Mouse (Mus musculus): ENCODE data around the gene Olfr372. TPM values are rescaled to one million over a fixed set of nuclear protein-coding genes. Genes with fewer than 3 reads are reported as not detected.
"Not testable (repeated sequence)": the region's sequence is repeated elsewhere in the genome, so short reads cannot be mapped to it uniquely, and the experiment has no call there.

The Olfr372 gene
- polyA plus RNA-seq, 1 experiment, result not detected

DNA sequence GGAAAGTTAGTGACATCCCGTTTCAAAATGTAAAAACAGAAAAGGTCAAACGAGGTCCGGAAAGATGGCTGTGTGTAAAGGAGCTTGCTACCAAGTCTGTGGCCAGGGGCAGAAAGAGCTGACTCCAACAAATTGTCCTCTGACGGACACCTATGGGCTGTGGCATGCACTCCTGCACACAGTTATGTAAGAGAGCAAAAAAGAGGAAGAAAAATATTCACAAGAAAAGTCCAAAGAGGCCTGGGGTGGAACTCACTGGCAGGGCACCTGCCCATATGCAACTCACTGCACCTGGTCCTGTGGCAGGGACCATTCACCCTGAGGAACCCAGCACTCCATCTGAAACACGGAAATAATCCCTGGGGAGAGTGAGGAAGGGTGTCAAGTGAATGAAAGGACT lies 43.7 kb downstream of the Olfr372 start:
- Histone ChIP-seq H3K4me3 (replicated peaks; ENCODE audit: control insufficient read depth, low read depth, low read length) (no peak overlapping the region), H3K27ac (ENCODE audit: control insufficient read depth, insufficient read depth, low read depth, low read length, poor library complexity) (no peak overlapping the region), H3K4me1 (ENCODE audit: control insufficient read depth, insufficient read depth, low read length) (0 out of 2 replicates have a peak, but pooled peaks cover 1% of the 10 kb centered on the region)
- TF ChIP-seq CTCF (IDR thresholded peaks at IDR 0.05; ENCODE audit: control insufficient read depth, insufficient read depth, low read length), result no peak
- no peak for TF ChIP-seq POLR2A (IDR thresholded peaks at IDR 0.05; ENCODE audit: borderline replicate concordance, control insufficient read depth, low read depth, low read length)
- 6% methylated on average over 5 of the region's 5 CpGs for WGBS

DNA sequence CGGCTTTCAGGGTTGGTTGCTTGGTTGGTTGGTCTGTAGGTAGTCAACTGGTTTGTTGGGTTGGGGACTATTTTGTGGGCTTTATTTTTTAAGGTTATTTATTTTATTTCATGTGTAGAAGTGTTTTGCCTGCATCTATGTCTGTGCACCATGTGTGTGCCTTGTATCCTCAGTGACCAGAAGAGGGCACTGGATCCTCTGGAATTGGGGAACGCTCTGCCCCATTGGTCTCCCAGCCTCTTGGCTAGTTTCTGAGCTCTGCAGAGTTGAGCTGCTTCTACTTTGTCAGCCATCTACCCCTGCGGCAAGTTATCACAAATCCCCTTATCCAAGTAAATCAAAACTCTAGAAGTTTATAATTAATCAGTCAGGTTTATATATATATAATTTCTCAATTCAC lies 46.6 kb downstream of the Olfr372 start:
- H3K4me1 ChIP-seq (ENCODE audit: control insufficient read depth, insufficient read depth, low read length); H3K4me3 ChIP-seq (replicated peaks; ENCODE audit: control insufficient read depth, low read depth, low read length); H3K27ac ChIP-seq (ENCODE audit: control insufficient read depth, insufficient read depth, low read depth, low read length, poor library complexity): not testable (repeated sequence)
- WGBS, result 82% methylated on average over 3 of the region's 3 CpGs
- peak; percentile 12; the same call in 1 of the 2 replicates for TF ChIP-seq CTCF (IDR thresholded peaks at IDR 0.05; ENCODE audit: control insufficient read depth, insufficient read depth, low read length)

- not testable (repeated sequence) for H3K4me3 ChIP-seq (replicated peaks; ENCODE audit: control insufficient read depth, low read depth, low read length); H3K27ac ChIP-seq (ENCODE audit: control insufficient read depth, insufficient read depth, low read depth, low read length, poor library complexity); H3K4me1 ChIP-seq (ENCODE audit: control insufficient read depth, insufficient read depth, low read length)
Observed at GRCm38 (mm10) chr8:72096721-72097120, 55.7 kb downstream of the Olfr372 start.

GRCm38 (mm10) chr8:72099377-72100103 lies 58.5 kb downstream of the Olfr372 start:
- not testable (repeated sequence) for H3K27ac ChIP-seq (ENCODE audit: control insufficient read depth, insufficient read depth, low read depth, low read length, poor library complexity)

GRCm38 (mm10) chr8:72105165-72105564 lies 64.1 kb downstream of the Olfr372 start:
- TF ChIP-seq CTCF (IDR thresholded peaks at IDR 0.05; ENCODE audit: control insufficient read depth, insufficient read depth, low read length) (peak; percentile 75), POLR2A (IDR thresholded peaks at IDR 0.05; ENCODE audit: borderline replicate concordance, control insufficient read depth, low read depth, low read length) (no peak)
- Histone ChIP-seq H3K4me3 (replicated peaks; ENCODE audit: control insufficient read depth, low read depth, low read length) (no peak overlapping the region), H3K4me1 (ENCODE audit: control insufficient read depth, insufficient read depth, low read length) (no peaks in the 10 kb centered on the region), H3K27ac (ENCODE audit: control insufficient read depth, insufficient read depth, low read depth, low read length, poor library complexity) (no peak overlapping the region)
- WGBS, result 27% methylated on average over 4 of the region's 4 CpGs

More at GRCm38 (mm10) chr8:72099377-72100103, 58.5 kb downstream of the Olfr372 start:
- H3K4me1 ChIP-seq (ENCODE audit: control insufficient read depth, insufficient read depth, low read length); H3K4me3 ChIP-seq (replicated peaks; ENCODE audit: control insufficient read depth, low read depth, low read length): not testable (repeated sequence)
- 71% methylated on average over 6 of the region's 7 CpGs for WGBS

GRCm38 (mm10) chr8:72106740-72107139 lies 65.7 kb downstream of the Olfr372 start, which contains the start of gene Olfr374:
Gene Olfr374 (plus strand): TSS chr8:72107040.
- H3K4me3 ChIP-seq (replicated peaks; ENCODE audit: control insufficient read depth, low read depth, low read length), result no peak within 1 kb of the TSS
- no peak within 1 kb of the TSS for H3K27ac ChIP-seq (ENCODE audit: control insufficient read depth, insufficient read depth, low read depth, low read length, poor library complexity)
- TF ChIP-seq POLR2A (IDR thresholded peaks at IDR 0.05; ENCODE audit: borderline replicate concordance, control insufficient read depth, low read depth, low read length), result no peak
- no peak for TF ChIP-seq CTCF (IDR thresholded peaks at IDR 0.05; ENCODE audit: control insufficient read depth, insufficient read depth, low read length)
- 88% methylated on average over 3 of the region's 3 CpGs for WGBS
- H3K4me1 ChIP-seq (ENCODE audit: control insufficient read depth, insufficient read depth, low read length), result peaks cover 1% of the 10 kb centered on the region; the same call in 1 of the 2 replicates

Other genes starting within 250 kb of the Olfr372 start
- 0.70 and 1.8 TPM in 2 replicates for gene Zfp709, start 159.2 kb upstream of the Olfr372 start, polyA plus RNA-seq (2011; ENCODE audit: insufficient read depth, insufficient read length, low replicate concordance, missing spikeins)
- 1.1 and 1.9 TPM in 2 replicates for gene Zfp882, start 132.6 kb upstream of the Olfr372 start, polyA plus RNA-seq (2011; ENCODE audit: insufficient read depth, insufficient read length, low replicate concordance, missing spikeins)
- gene Zfp617, start 132.6 kb upstream of the Olfr372 start, polyA plus RNA-seq (2011; ENCODE audit: insufficient read depth, insufficient read length, low replicate concordance, missing spikeins), result 7.9 and 8.3 TPM in 2 replicates
- 7.4 and 10.4 TPM in 2 replicates for gene Zfp961, start 90.2 kb upstream of the Olfr372 start, polyA plus RNA-seq (2011; ENCODE audit: insufficient read depth, insufficient read length, low replicate concordance, missing spikeins)
- gene Cyp4f18, start 31.6 kb upstream of the Olfr372 start, polyA plus RNA-seq (2011; ENCODE audit: insufficient read depth, insufficient read length, low replicate concordance, missing spikeins), result 48.0 and 160 TPM in 2 replicates
- not detected in 2 replicates for gene Olfr373, start 42.0 kb downstream of the Olfr372 start, polyA plus RNA-seq (2011; ENCODE audit: insufficient read depth, insufficient read length, low replicate concordance, missing spikeins)
- 0.18 and 0.30 TPM in 2 replicates for gene Olfr374, start 65.8 kb downstream of the Olfr372 start, polyA plus RNA-seq (2011; ENCODE audit: insufficient read depth, insufficient read length, low replicate concordance, missing spikeins)
- gene Tpm4, start 93.8 kb downstream of the Olfr372 start, polyA plus RNA-seq (2011; ENCODE audit: insufficient read depth, insufficient read length, low replicate concordance, missing spikeins), result 80.7 and 138 TPM in 2 replicates
- 36.5 and 38.5 TPM in 2 replicates for gene Rab8a, start 120.0 kb downstream of the Olfr372 start, polyA plus RNA-seq (2011; ENCODE audit: insufficient read depth, insufficient read length, low replicate concordance, missing spikeins)
- 6.4 and 7.7 TPM in 2 replicates for gene Hsh2d, start 148.4 kb downstream of the Olfr372 start, polyA plus RNA-seq (2011; ENCODE audit: insufficient read depth, insufficient read length, low replicate concordance, missing spikeins)
- gene Cib3, start 171.6 kb downstream of the Olfr372 start, polyA plus RNA-seq (2011; ENCODE audit: insufficient read depth, insufficient read length, low replicate concordance, missing spikeins), result not detected in 2 replicates
- gene Gm11034, start 172.4 kb downstream of the Olfr372 start, polyA plus RNA-seq (2011; ENCODE audit: insufficient read depth, insufficient read length, low replicate concordance, missing spikeins), result not detected in 2 replicates
- 34.8 and 47.9 TPM in 2 replicates for gene Fam32a, start 178.5 kb downstream of the Olfr372 start, polyA plus RNA-seq (2011; ENCODE audit: insufficient read depth, insufficient read length, low replicate concordance, missing spikeins)
- 27.1 and 51.8 TPM in 2 replicates for gene Ap1m1, start 198.8 kb downstream of the Olfr372 start, polyA plus RNA-seq (2011; ENCODE audit: insufficient read depth, insufficient read length, low replicate concordance, missing spikeins)